Mouse (Mus musculus): ENCODE results near the gene Cherp. TPM values are rescaled to one million over a fixed set of nuclear protein-coding genes. Genes with fewer than 3 reads are reported as not detected.

The Cherp gene
- polyA plus RNA-seq, 1 experiment = 35.7 TPM

DNA sequence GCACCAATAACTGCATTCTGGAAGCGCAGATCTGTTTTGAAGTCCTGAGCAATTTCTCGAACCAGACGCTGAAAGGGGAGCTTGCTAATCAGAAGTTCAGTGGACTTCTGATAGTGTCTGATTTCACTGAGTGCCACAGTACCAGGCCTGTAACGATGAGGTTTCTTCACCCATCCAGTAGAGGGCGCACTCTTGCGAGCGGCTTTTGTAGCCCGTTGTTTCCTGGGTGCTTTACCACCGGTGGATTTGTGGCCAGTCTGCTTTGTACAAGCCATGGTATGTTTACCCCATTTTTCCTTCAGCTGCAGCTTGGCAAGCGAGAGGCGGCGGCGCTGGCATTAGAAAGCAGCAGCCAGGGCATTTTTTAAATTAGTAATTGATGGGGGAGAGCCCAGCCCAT, 45.4 kb downstream of the Cherp start:
- H3K27me3 ChIP-seq (replicated peaks; ENCODE audit: control insufficient read depth, insufficient read depth, low read length) = no peaks in the 10 kb centered on the region
- WGBS = 56% methylated on average over 13 of the region's 13 CpGs
- TF ChIP-seq POLR2A (IDR thresholded peaks at IDR 0.05; ENCODE audit: low read depth, low read length) = no peak
- TF ChIP-seq CTCF (conservative IDR thresholded peaks at IDR 0.05; ENCODE audit: insufficient read depth, insufficient read length, low read depth, low read length) = peak; percentile 65
- no peaks in the 10 kb centered on the region for H3K36me3 ChIP-seq (ENCODE audit: control insufficient read depth, insufficient read depth, low read length)
- DNase-seq = peak; percentile 35
- no peak overlapping the region for H3K27ac ChIP-seq (ENCODE audit: insufficient read depth, low read depth, low read length)
- no peak overlapping the region for H3K4me3 ChIP-seq (ENCODE audit: insufficient read depth, low read depth, low read length)
- H3K4me1 ChIP-seq (ENCODE audit: control insufficient read depth, insufficient read depth, low read length) = no peaks in the 10 kb centered on the region

- Histone ChIP-seq H3K36me3 (ENCODE audit: control insufficient read depth, insufficient read depth, low read length) (no peaks in the 10 kb centered on the region), H3K4me1 (ENCODE audit: control insufficient read depth, insufficient read depth, low read length) (peaks cover 11% of the 10 kb centered on the region; the same call in 1 of the 2 replicates), H3K27me3 (replicated peaks; ENCODE audit: control insufficient read depth, insufficient read depth, low read length) (no peaks in the 10 kb centered on the region), H3K27ac (ENCODE audit: insufficient read depth, low read depth, low read length) (no peak overlapping the region), H3K4me3 (ENCODE audit: insufficient read depth, low read depth, low read length) (no peak overlapping the region)
- DNase-seq = peak; percentile 36
- peak; percentile 50 for TF ChIP-seq CTCF (conservative IDR thresholded peaks at IDR 0.05; ENCODE audit: insufficient read depth, insufficient read length, low read depth, low read length)
- TF ChIP-seq POLR2A (IDR thresholded peaks at IDR 0.05; ENCODE audit: low read depth, low read length) = no peak
- 40% methylated on average over 1 of the region's 1 CpGs for WGBS
These were observed 52.1 kb downstream of the Cherp start for GRCm38 (mm10) chr8:72422926-72423325.

DNA sequence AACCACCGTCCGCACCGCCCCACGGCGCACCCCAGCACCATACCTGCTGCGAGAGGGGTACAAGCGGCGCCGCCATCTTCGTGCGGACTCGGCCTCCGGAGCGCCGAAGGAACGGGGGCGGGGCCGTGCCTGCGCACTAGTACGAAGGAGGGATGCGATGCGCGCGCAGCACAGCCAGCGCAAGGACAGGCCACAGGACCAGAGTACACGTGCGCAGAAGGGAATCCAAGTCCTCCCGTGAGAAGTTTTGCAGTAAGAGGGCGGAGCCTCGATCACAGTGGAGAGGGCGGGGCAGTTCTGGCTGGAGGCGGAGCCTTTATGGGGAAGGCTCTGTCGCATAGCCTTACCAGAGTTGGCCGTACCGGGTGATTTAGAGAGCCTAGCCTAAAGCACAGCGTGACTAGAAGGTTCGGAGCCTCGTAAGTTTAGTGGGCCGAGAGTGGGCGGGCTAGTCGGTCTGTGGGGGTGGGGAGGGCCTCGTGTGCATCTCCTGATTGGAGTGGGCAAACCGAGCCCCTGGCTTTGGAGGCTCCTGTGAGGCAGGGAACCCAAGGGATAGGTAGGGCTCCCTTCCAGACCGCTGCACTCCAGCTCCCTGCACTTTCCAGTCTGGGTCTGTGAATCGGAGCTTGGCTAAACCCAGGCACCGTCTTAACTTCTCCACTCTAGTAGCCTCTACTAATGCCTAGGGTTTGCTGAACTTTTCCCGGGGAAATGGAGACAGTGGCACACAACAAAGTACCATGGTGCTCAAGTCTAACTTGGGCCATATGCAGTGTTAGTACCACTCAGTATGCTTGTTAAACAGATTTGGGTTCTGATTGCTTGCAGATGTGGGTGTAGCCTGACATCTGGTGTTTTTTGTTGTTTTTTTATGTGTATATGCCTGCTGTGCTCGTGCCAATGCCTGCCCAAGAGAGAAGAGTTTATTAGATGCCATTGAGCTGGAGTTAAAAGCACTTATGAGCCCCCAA, 53.4 kb downstream of the Cherp start, which contains the start of gene Eps15l1:
Eps15l1 (minus strand) TSS at position 99 of the 974 bp plus-strand sequence.
- DNase-seq = peak; percentile 100
- Histone ChIP-seq H3K27ac (ENCODE audit: insufficient read depth, low read depth, low read length) (peak within 1 kb of the TSS; percentile 36), H3K4me1 (ENCODE audit: control insufficient read depth, insufficient read depth, low read length) (peaks cover 24% of the 10 kb centered on the region), H3K27me3 (replicated peaks; ENCODE audit: control insufficient read depth, insufficient read depth, low read length) (no peaks in the 10 kb centered on the region), H3K4me3 (ENCODE audit: insufficient read depth, low read depth, low read length) (peak within 1 kb of the TSS; percentile 62), H3K36me3 (ENCODE audit: control insufficient read depth, insufficient read depth, low read length) (no peaks in the 10 kb centered on the region)
- TF ChIP-seq POLR2A (IDR thresholded peaks at IDR 0.05; ENCODE audit: low read depth, low read length) (peak; percentile 44), CTCF (conservative IDR thresholded peaks at IDR 0.05; ENCODE audit: insufficient read depth, insufficient read length, low read depth, low read length) (no peak)
- under 1% methylated on average over 48 of the region's 48 CpGs for WGBS

- WGBS = under 1% methylated on average over 71 of the region's 73 CpGs
- Histone ChIP-seq H3K4me1 (ENCODE audit: control insufficient read depth, insufficient read depth, low read length) (peaks cover 33% of the 10 kb centered on the region), H3K36me3 (ENCODE audit: control insufficient read depth, insufficient read depth, low read length) (no peaks in the 10 kb centered on the region), H3K27ac (ENCODE audit: insufficient read depth, low read depth, low read length) (peak overlapping the region; percentile 36; the same call in 1 of the 2 replicates), H3K4me3 (ENCODE audit: insufficient read depth, low read depth, low read length) (peak overlapping the region; percentile 62), H3K27me3 (replicated peaks; ENCODE audit: control insufficient read depth, insufficient read depth, low read length) (no peaks in the 10 kb centered on the region)
- DNase-seq = peak; percentile 24
- no peak for TF ChIP-seq POLR2A (IDR thresholded peaks at IDR 0.05; ENCODE audit: low read depth, low read length)
- TF ChIP-seq CTCF (conservative IDR thresholded peaks at IDR 0.05; ENCODE audit: insufficient read depth, insufficient read length, low read depth, low read length) = no peak
These were observed 54.3 kb downstream of the Cherp start for GRCm38 (mm10) chr8:72420571-72421361.

DNA sequence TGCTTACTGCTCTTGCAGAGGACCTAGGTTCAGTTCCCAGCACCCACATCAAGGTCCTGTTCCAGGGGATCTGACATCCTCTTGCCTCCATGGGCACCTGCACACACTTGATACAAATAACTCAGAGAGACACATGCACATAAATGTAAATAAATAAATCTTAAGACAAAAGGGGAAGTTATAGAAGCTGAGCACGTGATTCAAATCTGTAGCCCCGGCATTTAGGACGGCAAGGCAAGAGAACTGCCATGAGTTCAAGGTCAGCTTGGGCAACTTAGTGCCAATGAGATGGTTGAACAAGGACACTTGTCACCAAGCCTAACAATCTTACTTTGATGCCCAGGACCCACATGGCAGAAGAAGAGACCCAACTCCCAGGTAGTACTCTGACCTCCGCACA, 57.0 kb downstream of the Cherp start:
- DNase-seq = no peak
- H3K4me1 ChIP-seq (ENCODE audit: control insufficient read depth, insufficient read depth, low read length) = peaks cover 33% of the 10 kb centered on the region
- WGBS = 95% methylated on average over 4 of the region's 4 CpGs
- TF ChIP-seq CTCF (conservative IDR thresholded peaks at IDR 0.05; ENCODE audit: insufficient read depth, insufficient read length, low read depth, low read length) (no peak), POLR2A (IDR thresholded peaks at IDR 0.05; ENCODE audit: low read depth, low read length) (no peak)
- H3K4me3 ChIP-seq (ENCODE audit: insufficient read depth, low read depth, low read length) = no peak overlapping the region
- no peaks in the 10 kb centered on the region for H3K27me3 ChIP-seq (replicated peaks; ENCODE audit: control insufficient read depth, insufficient read depth, low read length)
- H3K27ac ChIP-seq (ENCODE audit: insufficient read depth, low read depth, low read length) = no peak overlapping the region
- no peaks in the 10 kb centered on the region for H3K36me3 ChIP-seq (ENCODE audit: control insufficient read depth, insufficient read depth, low read length)

DNA sequence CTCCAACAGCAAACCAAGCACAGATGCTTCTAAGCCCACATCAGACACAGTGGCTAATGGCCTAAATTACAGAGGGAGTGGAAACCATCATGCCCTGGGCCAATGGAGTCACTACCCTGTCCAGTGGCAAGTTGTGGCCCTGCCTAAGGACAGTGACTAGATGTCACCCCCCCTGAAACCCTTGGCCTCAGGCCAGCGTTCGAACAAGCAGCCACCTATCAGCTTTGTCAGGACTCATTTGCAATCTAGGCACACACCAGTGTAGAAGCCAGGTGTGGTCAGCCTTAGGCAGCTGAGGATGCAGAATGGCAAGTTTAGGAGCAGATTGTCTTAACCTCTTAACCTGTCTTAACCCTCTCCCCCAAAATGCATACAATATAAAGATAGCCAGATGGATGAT, 59.8 kb downstream of the Cherp start:
- no peaks in the 10 kb centered on the region for H3K27me3 ChIP-seq (replicated peaks; ENCODE audit: control insufficient read depth, insufficient read depth, low read length)
- WGBS = 48% methylated on average over 2 of the region's 2 CpGs

More for the DNA sequence above, 59.8 kb downstream of the Cherp start:
- Histone ChIP-seq H3K27ac (ENCODE audit: insufficient read depth, low read depth, low read length) (no peak overlapping the region), H3K4me1 (ENCODE audit: control insufficient read depth, insufficient read depth, low read length) (peaks cover 44% of the 10 kb centered on the region), H3K36me3 (ENCODE audit: control insufficient read depth, insufficient read depth, low read length) (no peaks in the 10 kb centered on the region), H3K4me3 (ENCODE audit: insufficient read depth, low read depth, low read length) (no peak overlapping the region)
- no peak for DNase-seq
- TF ChIP-seq CTCF (conservative IDR thresholded peaks at IDR 0.05; ENCODE audit: insufficient read depth, insufficient read length, low read depth, low read length) (no peak), POLR2A (IDR thresholded peaks at IDR 0.05; ENCODE audit: low read depth, low read length) (no peak)

Data from kidney, adult 2 months (tissue).